Mouse (Mus musculus) liver, postnatal 0 days (tissue): ENCODE measurements around the gene Zfhx3. TPM values are rescaled to one million over a fixed set of nuclear protein-coding genes. Genes with fewer than 3 reads are reported as not detected.

Source experiments
- ATAC-seq: fragments of 200-750 bp; cut with Nextera tagmentation; 2 replicates; pipeline ENCODE4 v1.8.0; 2017; ENCODE audit warnings: mild to moderate bottlenecking, moderate library complexity
- DNase-seq: peaks from one replicate; pipeline ENCODE4 v3.0.0-alpha.2; 2016
- H3K27ac ChIP-seq: fragments of 300-500 bp; sonication (generic); 2 replicates; pipeline ENCODE4 v1.5.1; 2014; ENCODE audit warnings: antibody characterized with exemption, moderate library complexity, mild to moderate bottlenecking, low read depth
- H3K27me3 ChIP-seq: fragments of 300-500 bp; sonication (generic); 2 replicates; pipeline ENCODE4 v1.6.1; 2014; ENCODE audit warnings: low read length, control low read depth, mixed read lengths; ENCODE audit not compliant: insufficient read depth
- H3K36me3 ChIP-seq: fragments of 300-500 bp; sonication (generic); replicated peaks from 2 replicates; pipeline ENCODE4 v1.6.1; 2014; ENCODE audit warnings: mild to moderate bottlenecking, control low read depth, low read length, moderate library complexity, mixed read lengths; ENCODE audit not compliant: insufficient read depth
- H3K4me1 ChIP-seq: fragments of 300-500 bp; sonication (generic); 2 replicates; pipeline ENCODE4 v1.6.1; 2014; ENCODE audit warnings: antibody characterized with exemption, mild to moderate bottlenecking, control low read depth; ENCODE audit not compliant: insufficient read depth
- H3K4me2 ChIP-seq: fragments of 300-500 bp; sonication (generic); 2 replicates; pipeline ENCODE4 v1.6.1; 2014; ENCODE audit warnings: low read depth, mild to moderate bottlenecking, low read length, moderate library complexity, mixed read lengths
- H3K4me3 ChIP-seq: fragments of 300-500 bp; sonication (generic); 2 replicates; pipeline ENCODE4 v1.5.1; 2014; ENCODE audit warnings: low read depth, low read length
- H3K9ac ChIP-seq: fragments of 300-500 bp; sonication (generic); replicated peaks from 2 replicates; pipeline ENCODE4 v1.6.1; 2014; ENCODE audit warnings: mild to moderate bottlenecking, moderate library complexity
- H3K9me3 ChIP-seq: fragments of 300-500 bp; sonication (generic); 2 replicates; pipeline ENCODE4 v1.6.1; 2016; ENCODE audit warnings: mild to moderate bottlenecking, control low read depth, low read length, mixed read lengths
- CTCF ChIP-seq: sonication (generic); IDR thresholded peaks from 2 replicates; pipeline ENCODE4 v1.5.1; 2016; ENCODE audit warnings: antibody characterized with exemption, low read depth
- EP300 ChIP-seq: IDR thresholded peaks from 2 replicates; pipeline ENCODE4 v1.6.1; 2016; ENCODE audit warnings: antibody characterized with exemption, low read depth, mild to moderate bottlenecking
- WGBS: fragments of 180-500 bp; shearing (Covaris S2); extraction: QIAGEN DNeasy Blood & Tissue Kit; methylation state at CpG from one replicate; pipeline ENCODE4 v1.1.7; 2014; ENCODE audit not compliant: insufficient replicate concordance; 5-methylcytosine and 5-hydroxymethylcytosine counted together
- polyA plus RNA-seq: library from polyadenylated mRNA; unstranded; fragments of >200 nt; fragmentation: Nextera tagmentation; extraction: Ambion mirVana; gene quantifications from 2 replicates; pipeline ENCODE4 v1.2.1, GENCODE M21; 2015

Gene Zfhx3
- polyA plus RNA-seq, 1 experiment from 2014 or later: 1.2 TPM

DNA sequence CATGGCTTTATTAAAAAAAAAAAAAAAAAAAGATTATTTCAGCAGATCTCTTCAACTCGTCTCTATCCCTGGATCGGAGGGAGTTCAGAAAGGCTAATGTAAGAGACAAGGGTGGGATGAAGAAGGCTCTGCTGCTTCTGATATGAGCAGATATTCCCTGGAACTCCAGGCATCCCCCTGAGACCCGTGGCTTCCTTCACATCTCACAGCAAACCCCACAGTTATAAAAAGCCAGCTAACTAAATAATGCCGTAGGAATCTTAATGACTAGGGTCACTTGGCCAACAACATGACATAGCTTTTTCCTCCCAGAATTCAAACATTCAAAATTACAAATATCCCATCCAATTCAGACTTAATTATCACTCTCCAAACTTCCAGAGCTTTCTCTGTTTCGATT is 666.7 kb downstream of the Zfhx3 start:
- H3K4me2 ChIP-seq: no peak overlapping the region
- H3K4me1 ChIP-seq: peaks cover 10% of the 10 kb centered on the region
- WGBS: 70% methylated on average over 5 of the region's 5 CpGs

DNA sequence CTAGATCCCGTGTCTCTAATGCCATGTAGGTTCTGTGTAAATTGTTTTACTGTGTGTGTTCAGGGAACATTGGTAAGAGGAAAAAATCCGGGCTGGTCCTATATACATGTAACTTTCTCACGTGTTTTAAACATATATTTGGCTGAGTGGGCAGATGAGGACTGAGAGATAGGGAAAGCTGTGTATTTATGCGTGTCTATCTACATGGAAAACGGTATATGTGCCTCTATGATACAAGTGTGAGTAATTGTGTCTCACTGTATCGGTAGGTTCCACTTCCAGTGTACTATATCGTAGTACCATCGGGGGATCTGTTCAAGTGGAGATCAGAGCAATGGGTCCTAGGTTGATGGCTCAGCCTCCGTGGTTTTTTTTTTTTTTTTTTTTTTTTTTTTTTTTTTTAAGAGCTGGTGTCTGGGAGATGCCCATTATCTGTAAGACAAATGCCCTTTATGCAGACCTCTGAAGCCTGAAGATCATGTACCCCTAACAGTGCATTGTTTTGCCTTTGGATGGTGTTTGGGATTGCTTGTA is 668.8 kb downstream of the Zfhx3 start:
- no peak overlapping the region for H3K4me3 ChIP-seq
- no peaks in the 10 kb centered on the region for H3K36me3 ChIP-seq
- no peak for ATAC-seq
- TF ChIP-seq EP300 (no peak), CTCF (no peak)
- 0 out of 2 replicates have a peak, but pooled peaks cover 2% of the 10 kb centered on the region for H3K9me3 ChIP-seq
- H3K4me2 ChIP-seq: 0 out of 2 replicates have a peak overlapping the region, but pooled peaks have one; percentile 61
- H3K4me1 ChIP-seq: peaks cover 10% of the 10 kb centered on the region
- WGBS: 56% methylated on average over 9 of the region's 9 CpGs
- H3K9ac ChIP-seq: no peak overlapping the region
- DNase-seq: no peak
- no peaks in the 10 kb centered on the region for H3K27me3 ChIP-seq
- no peak overlapping the region for H3K27ac ChIP-seq

More for the DNA sequence above, 666.7 kb downstream of the Zfhx3 start:
- DNase-seq (no peak), ATAC-seq (no peak)
- no peak overlapping the region for H3K4me3 ChIP-seq
- H3K9me3 ChIP-seq: no peaks in the 10 kb centered on the region
- H3K27me3 ChIP-seq: no peaks in the 10 kb centered on the region
- H3K36me3 ChIP-seq: no peaks in the 10 kb centered on the region
- TF ChIP-seq EP300: no peak
- TF ChIP-seq CTCF: no peak
- H3K27ac ChIP-seq: no peak overlapping the region
- H3K9ac ChIP-seq: no peak overlapping the region

- H3K36me3 ChIP-seq: no peaks in the 10 kb centered on the region
- H3K27me3 ChIP-seq: no peaks in the 10 kb centered on the region
- 23% methylated on average over 11 of the region's 11 CpGs for WGBS
- H3K4me2 ChIP-seq: peak overlapping the region; percentile 61
- peak; percentile 43 for ATAC-seq
- H3K4me1 ChIP-seq: peaks cover 10% of the 10 kb centered on the region
- H3K27ac ChIP-seq: no peak overlapping the region; the same call in 1 of the 2 replicates
- TF ChIP-seq CTCF: no peak
- peak; percentile 57 for TF ChIP-seq EP300
- no peak overlapping the region for H3K4me3 ChIP-seq
- DNase-seq: peak; percentile 37
- 0 out of 2 replicates have a peak overlapping the region, but pooled peaks have one; percentile 11 for H3K9ac ChIP-seq
- 0 out of 2 replicates have a peak, but pooled peaks cover 2% of the 10 kb centered on the region for H3K9me3 ChIP-seq
These were observed 669.5 kb downstream of the Zfhx3 start for GRCm38 (mm10) chr8:108611792-108612413.

GRCm38 (mm10) chr8:108612815-108613214 is 670.4 kb downstream of the Zfhx3 start:
- Histone ChIP-seq H3K27me3 (no peaks in the 10 kb centered on the region), H3K4me3 (no peak overlapping the region), H3K9me3 (0 out of 2 replicates have a peak, but pooled peaks cover 2% of the 10 kb centered on the region), H3K9ac (no peak overlapping the region), H3K36me3 (no peaks in the 10 kb centered on the region), H3K27ac (no peak overlapping the region), H3K4me2 (no peak overlapping the region), H3K4me1 (peaks cover 10% of the 10 kb centered on the region)
- ATAC-seq (no peak), DNase-seq (no peak)
- WGBS: 25% methylated on average over 5 of the region's 5 CpGs
- TF ChIP-seq EP300 (no peak), CTCF (no peak)

- 57% methylated on average over 2 of the region's 2 CpGs for WGBS
- Histone ChIP-seq H3K4me3 (no peak overlapping the region), H3K4me2 (no peak overlapping the region), H3K9ac (no peak overlapping the region), H3K36me3 (no peaks in the 10 kb centered on the region), H3K4me1 (peaks cover 10% of the 10 kb centered on the region), H3K27ac (no peak overlapping the region), H3K27me3 (no peaks in the 10 kb centered on the region), H3K9me3 (0 out of 2 replicates have a peak, but pooled peaks cover 2% of the 10 kb centered on the region)
- no peak for TF ChIP-seq EP300
- no peak for TF ChIP-seq CTCF
- DNase-seq: no peak
- ATAC-seq: no peak
These were observed 670.8 kb downstream of the Zfhx3 start for GRCm38 (mm10) chr8:108613280-108613679.

GRCm38 (mm10) chr8:108621296-108621695 is 678.9 kb downstream of the Zfhx3 start:
- no peaks in the 10 kb centered on the region for H3K4me1 ChIP-seq
- no peaks in the 10 kb centered on the region for H3K36me3 ChIP-seq
- H3K9ac ChIP-seq: no peak overlapping the region
- ATAC-seq (no peak), DNase-seq (no peak)
- no peak overlapping the region for H3K4me3 ChIP-seq
- H3K27ac ChIP-seq: no peak overlapping the region
- H3K4me2 ChIP-seq: no peak overlapping the region
- TF ChIP-seq EP300 (no peak), CTCF (no peak)
- WGBS: 52% methylated on average over 7 of the region's 7 CpGs
- H3K27me3 ChIP-seq: no peaks in the 10 kb centered on the region
- H3K9me3 ChIP-seq: no peaks in the 10 kb centered on the region
